Mouse (Mus musculus) CH12.LX (cell line): ENCODE measurements around the gene Itga6. TPM values are rescaled to one million over a fixed set of nuclear protein-coding genes. Genes with fewer than 3 reads are reported as not detected.

Experiments
- DNase-seq: peaks from one replicate; pipeline ENCODE4 v3.0.0-alpha.2; 2013; ENCODE audit errors: extremely low read depth
- H3K27ac ChIP-seq: 2 replicates; pipeline ENCODE4 v1.5.1; 2012; ENCODE audit warnings: low read depth, mild to moderate bottlenecking, control low read depth, moderate library complexity; ENCODE audit not compliant: insufficient read depth
- H3K27me3 ChIP-seq: replicated peaks from 2 replicates; pipeline ENCODE3; 2012; ENCODE audit warnings: inconsistent platforms
- H3K36me3 ChIP-seq, 2 experiments: replicated peaks in 1 of 2; 2 replicates each; pipeline versions ENCODE3 to v1.6.1; 2012; ENCODE audit warnings: inconsistent platforms in 1 of 2, low read length in 1 of 2, mild to moderate bottlenecking in 1 of 2, mixed read lengths in 1 of 2, moderate library complexity in 1 of 2; ENCODE audit not compliant: control insufficient read depth in 1 of 2, insufficient read depth in 1 of 2
- H3K4me1 ChIP-seq, 2 experiments: 2 replicates each; pipeline ENCODE4 v1.6.1; 2012; ENCODE audit warnings: inconsistent platforms in 1 of 2, moderate library complexity in 1 of 2; ENCODE audit not compliant: insufficient read depth in 2 of 2, control insufficient read depth in 1 of 2
- H3K4me2 ChIP-seq: 2 replicates; pipeline ENCODE4 v1.6.1; 2012; ENCODE audit warnings: low read depth, mild to moderate bottlenecking, control low read depth; ENCODE audit not compliant: poor library complexity, insufficient read depth, severe bottlenecking
- H3K4me3 ChIP-seq, 3 experiments: fragments of 150-350 bp in 1 of 3; sonication (generic) in 1 of 3; replicated peaks in 1 of 3; 2 replicates each; pipeline versions ENCODE3 to v1.5.1; 2011 to 2012; ENCODE audit warnings: low read depth in 2 of 3, low read length in 2 of 3, mild to moderate bottlenecking in 2 of 3, moderate library complexity in 2 of 3, control low read depth in 1 of 3, improper control_type of control experiment in 1 of 3, inconsistent platforms in 1 of 3, mixed read lengths in 1 of 3; ENCODE audit not compliant: poor library complexity in 1 of 3
- H3K79me2 ChIP-seq: replicated peaks from 2 replicates; pipeline ENCODE4 v1.6.1; 2012; ENCODE audit warnings: mild to moderate bottlenecking, moderate library complexity; ENCODE audit not compliant: control insufficient read depth, poor library complexity, insufficient read depth, severe bottlenecking; ENCODE audit errors: extremely low read depth
- H3K9ac ChIP-seq: 2 replicates; pipeline ENCODE4 v1.6.1; 2012; ENCODE audit warnings: low read depth, mild to moderate bottlenecking, control low read depth, moderate library complexity; ENCODE audit not compliant: insufficient read depth
- H3K9me3 ChIP-seq: replicated peaks from 2 replicates; pipeline ENCODE3; 2012; ENCODE audit warnings: low read length, inconsistent platforms, mixed read lengths
- CHD1 ChIP-seq: IDR thresholded peaks from 2 replicates; pipeline ENCODE4 v1.6.1; 2012; ENCODE audit warnings: low read depth, low read length, improper control_type of control experiment, inconsistent platforms
- CTCF ChIP-seq, 2 experiments: IDR thresholded peaks in 1 of 2; conservative IDR thresholded peaks in 1 of 2; 2 replicates each; pipeline ENCODE4 v1.5.1; 2011 to 2012; ENCODE audit warnings: low read depth in 2 of 2, low read length in 2 of 2, improper control_type of control experiment in 1 of 2, inconsistent platforms in 1 of 2, mild to moderate bottlenecking in 1 of 2, moderate library complexity in 1 of 2
- E2F4 ChIP-seq: IDR thresholded peaks from 2 replicates; pipeline ENCODE4 v1.6.1; 2011; ENCODE audit warnings: low read depth, low read length, improper control_type of control experiment; ENCODE audit not compliant: insufficient replicate concordance
- ELF1 ChIP-seq: IDR thresholded peaks from 2 replicates; pipeline ENCODE4 v1.6.1; 2014; ENCODE audit warnings: low read depth, mild to moderate bottlenecking, inconsistent platforms, low read length, improper control_type of control experiment
- EP300 ChIP-seq: IDR thresholded peaks from 2 replicates; pipeline ENCODE4 v1.6.1; 2011; ENCODE audit warnings: low read length, improper control_type of control experiment
- GABPA ChIP-seq: IDR thresholded peaks from 2 replicates; pipeline ENCODE4 v1.6.1; 2012; ENCODE audit warnings: low read depth, low read length, improper control_type of control experiment, inconsistent platforms; ENCODE audit not compliant: insufficient replicate concordance
- HCFC1 ChIP-seq: IDR thresholded peaks from 2 replicates; pipeline ENCODE4 v1.6.1; 2012; ENCODE audit warnings: low read depth, mild to moderate bottlenecking, inconsistent platforms, low read length, improper control_type of control experiment
- IRF4 ChIP-seq: IDR thresholded peaks from 2 replicates; pipeline ENCODE4 v1.6.1; 2014; ENCODE audit warnings: low read depth, mild to moderate bottlenecking, inconsistent platforms, low read length, improper control_type of control experiment
- JUN ChIP-seq: IDR thresholded peaks from 2 replicates; pipeline ENCODE4 v1.6.1; 2011; ENCODE audit warnings: low read depth, mild to moderate bottlenecking, low read length, improper control_type of control experiment, moderate library complexity; ENCODE audit not compliant: insufficient read depth
- JUND ChIP-seq: conservative IDR thresholded peaks from 2 replicates; pipeline ENCODE4 v1.6.1; 2011; ENCODE audit warnings: low read depth, low read length, improper control_type of control experiment
- MAX ChIP-seq: IDR thresholded peaks from 2 replicates; pipeline ENCODE4 v1.6.1; 2011; ENCODE audit warnings: low read length, improper control_type of control experiment
- MAZ ChIP-seq: IDR thresholded peaks from 2 replicates; pipeline ENCODE4 v1.6.1; 2012; ENCODE audit warnings: low read depth, mild to moderate bottlenecking, inconsistent platforms, low read length, improper control_type of control experiment, moderate library complexity
- NELFE ChIP-seq: IDR thresholded peaks from 2 replicates; pipeline ENCODE4 v1.6.1; 2011; ENCODE audit warnings: low read depth, low read length, improper control_type of control experiment
- NRF1 ChIP-seq: IDR thresholded peaks from 2 replicates; pipeline ENCODE4 v1.6.1; 2014; ENCODE audit warnings: low read depth, mild to moderate bottlenecking, inconsistent platforms, low read length, improper control_type of control experiment, moderate library complexity
- PAX5 ChIP-seq: IDR thresholded peaks from 2 replicates; pipeline ENCODE4 v1.6.1; 2012; ENCODE audit warnings: low read length, inconsistent platforms, mixed read lengths
- POLR2A ChIP-seq: IDR thresholded peaks from 2 replicates; pipeline ENCODE4 v1.6.1; 2011; ENCODE audit warnings: low read depth, mild to moderate bottlenecking, improper control_type of control experiment, low read length
- POLR2AphosphoS2 ChIP-seq: IDR thresholded peaks from 2 replicates; pipeline ENCODE4 v1.6.1; 2011; ENCODE audit warnings: low read depth, low read length, improper control_type of control experiment
- RAD21 ChIP-seq: IDR thresholded peaks from 2 replicates; pipeline ENCODE4 v1.6.1; 2011; ENCODE audit warnings: low read depth, mild to moderate bottlenecking, low read length, improper control_type of control experiment, moderate library complexity
- SMC3 ChIP-seq: IDR thresholded peaks from 2 replicates; pipeline ENCODE4 v1.6.1; 2011; ENCODE audit warnings: low read depth, low read length, improper control_type of control experiment
- TBP ChIP-seq: conservative IDR thresholded peaks from 2 replicates; pipeline ENCODE4 v1.6.1; 2011; ENCODE audit warnings: low read depth, low read length, improper control_type of control experiment
- UBTF ChIP-seq: IDR thresholded peaks from 2 replicates; pipeline ENCODE4 v1.6.1; 2012; ENCODE audit warnings: low read depth, mild to moderate bottlenecking, inconsistent platforms, low read length, improper control_type of control experiment, moderate library complexity
- ZC3H11A ChIP-seq: IDR thresholded peaks from 2 replicates; pipeline ENCODE4 v1.6.1; 2012; ENCODE audit warnings: low read depth, mild to moderate bottlenecking, inconsistent platforms, low read length, improper control_type of control experiment
- ZKSCAN1 ChIP-seq: IDR thresholded peaks from 2 replicates; pipeline ENCODE4 v1.6.1; 2012; ENCODE audit warnings: low read depth, inconsistent platforms, low read length, improper control_type of control experiment, borderline replicate concordance
- ZNF384 ChIP-seq: IDR thresholded peaks from 2 replicates; pipeline ENCODE4 v1.6.1; 2012; ENCODE audit warnings: low read depth, low read length, improper control_type of control experiment, inconsistent platforms
- dilution Hi-C: fragments of 300-500 bp; cut with MboI; formaldehyde crosslinking; loops from 2 replicates; pipeline ENCODE4 v1.14.3; 2020; ENCODE audit warnings: low sequenced_read_pairs; ENCODE audit not compliant: extremely low pct_unique_long_range_greater_than_20kb, extremely low pct_ligation_motif_present
- in situ Hi-C: fragments of 300-500 bp; cut with MboI; formaldehyde crosslinking; loops from 3 replicates; pipeline ENCODE4 v1.14.3; 2019; ENCODE audit warnings: low sequenced_read_pairs, low pct_ligation_motif_present, low pct_unique_long_range_greater_than_20kb, mixed read lengths
- polyA plus RNA-seq: library from polyadenylated mRNA; unstranded; fragments of >175 nt; gene quantifications from 2 replicates; pipeline ENCODE4 v1.2.1, GENCODE M21; 2012; ENCODE audit warnings: low read depth; ENCODE audit not compliant: insufficient read length
- total RNA-seq, 2 experiments: library from RNA; depleted of rRNA; stranded (reverse); fragments of 300-350 nt in 1 of 2; fragments of >200 nt in 1 of 2; gene quantifications; 2 replicates each; pipeline ENCODE4 v1.2.3; 2012 to 2014

Itga6 gene
- total RNA-seq (2012; rRNA removed) (3.9 and 6.1 TPM in 2 replicates), total RNA-seq (2014; rRNA removed) (10.9 and 11.5 TPM in 2 replicates), polyA plus RNA-seq (11.2 and 13.9 TPM in 2 replicates)

GRCm38 (mm10) chr2:71745610-71746374, at the start of gene Itga6:
Itga6 (plus strand) TSS chr2:71745616.
- dilution Hi-C loops = no loop called here
- H3K9ac ChIP-seq = peak within 1 kb of the TSS; percentile 6; the same call in 1 of the 2 replicates
- peaks cover 16 to 44% of the 10 kb centered on the region in 2 experiments for H3K4me1 ChIP-seq
- in situ Hi-C loops = no loop called here
- TF ChIP-seq HCFC1 (no peak), ZNF384 (peak; percentile 50; the same call in 1 of the 2 replicates)
- no peaks in the 10 kb centered on the region for H3K9me3 ChIP-seq
- peak within 1 kb of the TSS; percentile 30 for H3K4me2 ChIP-seq
- no peaks in the 10 kb centered on the region for H3K27me3 ChIP-seq
- no peak within 1 kb of the TSS for H3K4me3 ChIP-seq
- DNase-seq = no peak
- H3K27ac ChIP-seq = no peak within 1 kb of the TSS
- no peaks in the 10 kb centered on the region for H3K79me2 ChIP-seq
- no peaks in the 10 kb centered on the region for H3K36me3 ChIP-seq

DNA sequence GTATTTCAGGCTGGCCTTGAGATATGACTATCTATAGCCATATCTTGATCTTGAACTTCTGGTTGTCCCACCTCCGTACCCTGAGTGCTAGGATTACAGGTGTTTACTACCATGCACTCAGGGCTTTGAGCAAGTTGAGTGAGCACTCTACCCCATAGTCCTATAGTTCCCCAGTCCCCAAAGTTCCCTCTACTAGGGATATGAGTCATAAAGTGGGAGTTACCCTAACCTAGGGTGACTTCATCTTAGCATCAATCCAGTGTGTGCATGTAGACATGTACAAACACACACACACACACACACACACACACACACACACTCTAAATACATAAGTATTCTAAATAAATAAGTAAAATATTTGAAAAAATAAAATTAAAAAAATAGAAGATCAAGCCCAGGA, 48.6 kb upstream of the Itga6 start:
- Histone ChIP-seq H3K9ac (no peak overlapping the region), H3K4me1 (peaks cover 29 to 43% of the 10 kb centered on the region in 2 experiments), H3K27ac (no peak overlapping the region), H3K27me3 (no peaks in the 10 kb centered on the region), H3K4me3 (no peak overlapping the region), H3K9me3 (peaks cover 9% of the 10 kb centered on the region), H3K4me2 (no peak overlapping the region), H3K79me2 (no peaks in the 10 kb centered on the region), H3K36me3 (no peaks in the 10 kb centered on the region)
- in situ Hi-C loops = no loop called here
- peak; percentile 37 for DNase-seq
- TF ChIP-seq E2F4 (no peak), JUND (0 out of 2 replicates have a peak, but pooled peaks have one; percentile 26), MAX (no peak), ELF1 (no peak), NRF1 (no peak), POLR2AphosphoS2 (no peak), EP300 (no peak; the same call in 1 of the 2 replicates), UBTF (no peak), IRF4 (peak; percentile 61; the same call in 1 of the 2 replicates), CTCF (conservative IDR thresholded peaks at IDR 0.05 in 1 of 2, IDR thresholded peaks at IDR 0.05 in 1 of 2; ENCODE audit: low read depth in 2 of 2, low read length in 2 of 2) (no peak), PAX5 (no peak), NELFE (no peak), POLR2A (no peak), TBP (no peak), RAD21 (no peak), GABPA (no peak), MAZ (no peak), JUN (peak; percentile 35), SMC3 (no peak), ZKSCAN1 (no peak), CHD1 (no peak), ZC3H11A (no peak)
- dilution Hi-C loops = no loop called here
